Mouse (Mus musculus) kidney, embryonic 15.5 days (tissue): ENCODE results near the gene Hspa12a. TPM values are rescaled to one million over a fixed set of nuclear protein-coding genes. Genes with fewer than 3 reads are reported as not detected.
A peak's percentile ranks its signal among the peaks of the same experiment; 100 is the strongest.

Experiments used
- ATAC-seq: fragments of 200-750 bp; cut with Nextera tagmentation; replicated peaks from 2 replicates; pipeline ENCODE4 v1.8.0; 2017; ENCODE audit warnings: moderate TSS enrichment; ENCODE audit not compliant: low FRiP score
- H3K27ac ChIP-seq: fragments of 300-500 bp; sonication (generic); 2 replicates; pipeline ENCODE4 v1.5.1; 2015; ENCODE audit warnings: mild to moderate bottlenecking, inconsistent platforms
- H3K27me3 ChIP-seq: fragments of 300-500 bp; sonication (generic); 2 replicates; pipeline ENCODE4 v1.6.1; 2015; ENCODE audit warnings: inconsistent platforms
- H3K36me3 ChIP-seq: fragments of 300-500 bp; sonication (generic); 2 replicates; pipeline ENCODE4 v1.6.1; 2015; ENCODE audit warnings: inconsistent platforms
- H3K4me1 ChIP-seq: fragments of 300-500 bp; sonication (generic); 2 replicates; pipeline ENCODE4 v1.6.1; 2015; ENCODE audit warnings: inconsistent platforms
- H3K4me2 ChIP-seq: fragments of 300-500 bp; sonication (generic); 2 replicates; pipeline ENCODE4 v1.6.1; 2015; ENCODE audit warnings: moderate library complexity, mild to moderate bottlenecking, inconsistent platforms
- H3K4me3 ChIP-seq: fragments of 300-500 bp; sonication (generic); replicated peaks from 2 replicates; pipeline ENCODE4 v1.5.1; 2015; ENCODE audit warnings: mild to moderate bottlenecking, inconsistent platforms
- H3K9ac ChIP-seq: fragments of 300-500 bp; sonication (generic); 2 replicates; pipeline ENCODE4 v1.6.1; 2015; ENCODE audit warnings: mild to moderate bottlenecking, inconsistent platforms
- H3K9me3 ChIP-seq: fragments of 300-500 bp; sonication (generic); replicated peaks from 2 replicates; pipeline ENCODE4 v1.6.1; 2016; ENCODE audit warnings: inconsistent platforms
- WGBS: fragments of 180-500 bp; shearing (Covaris S2); methylation state at CpG from one replicate; pipeline ENCODE4 v1.1.7; 2015; ENCODE audit warnings: mixed read lengths; 5-methylcytosine and 5-hydroxymethylcytosine counted together
- polyA plus RNA-seq: library from polyadenylated mRNA; unstranded; fragments of >200 nt; fragmentation: Nextera tagmentation; extraction: Ambion mirVana; gene quantifications from 2 replicates; pipeline ENCODE4 v1.2.1, GENCODE M21; 2015

The Hspa12a gene
- polyA plus RNA-seq, 1 experiment from 2014 or later: 16.6 TPM

DNA sequence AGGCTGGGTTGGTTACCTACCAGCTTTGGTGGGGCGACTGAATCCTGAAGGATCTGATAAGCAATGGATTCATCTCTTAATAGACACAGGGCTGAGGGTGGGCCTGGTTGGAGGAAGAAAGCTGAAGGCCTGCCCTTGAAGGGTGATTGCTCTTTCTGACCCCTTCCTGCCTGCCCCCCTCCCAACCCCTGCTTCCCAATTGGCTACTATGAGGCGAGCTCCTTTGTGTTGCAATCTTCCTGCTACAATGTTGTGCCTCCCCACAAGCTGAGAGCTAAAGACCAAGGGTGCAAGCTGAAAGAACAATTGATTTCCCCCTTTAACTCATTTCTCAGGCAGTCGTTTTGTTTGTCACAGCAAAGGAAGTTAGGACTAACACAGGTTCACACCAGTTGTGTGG is 88.6 kb downstream of the Hspa12a start:
- Histone ChIP-seq H3K9me3 (no peaks in the 10 kb centered on the region), H3K27ac (no peak overlapping the region), H3K27me3 (peaks cover 8% of the 10 kb centered on the region; the same call in 1 of the 2 replicates), H3K4me3 (no peak overlapping the region), H3K36me3 (no peaks in the 10 kb centered on the region), H3K9ac (no peak overlapping the region), H3K4me2 (no peak overlapping the region), H3K4me1 (peaks cover 21% of the 10 kb centered on the region)
- ATAC-seq: no peak
- WGBS: 63% methylated on average over 3 of the region's 3 CpGs

DNA sequence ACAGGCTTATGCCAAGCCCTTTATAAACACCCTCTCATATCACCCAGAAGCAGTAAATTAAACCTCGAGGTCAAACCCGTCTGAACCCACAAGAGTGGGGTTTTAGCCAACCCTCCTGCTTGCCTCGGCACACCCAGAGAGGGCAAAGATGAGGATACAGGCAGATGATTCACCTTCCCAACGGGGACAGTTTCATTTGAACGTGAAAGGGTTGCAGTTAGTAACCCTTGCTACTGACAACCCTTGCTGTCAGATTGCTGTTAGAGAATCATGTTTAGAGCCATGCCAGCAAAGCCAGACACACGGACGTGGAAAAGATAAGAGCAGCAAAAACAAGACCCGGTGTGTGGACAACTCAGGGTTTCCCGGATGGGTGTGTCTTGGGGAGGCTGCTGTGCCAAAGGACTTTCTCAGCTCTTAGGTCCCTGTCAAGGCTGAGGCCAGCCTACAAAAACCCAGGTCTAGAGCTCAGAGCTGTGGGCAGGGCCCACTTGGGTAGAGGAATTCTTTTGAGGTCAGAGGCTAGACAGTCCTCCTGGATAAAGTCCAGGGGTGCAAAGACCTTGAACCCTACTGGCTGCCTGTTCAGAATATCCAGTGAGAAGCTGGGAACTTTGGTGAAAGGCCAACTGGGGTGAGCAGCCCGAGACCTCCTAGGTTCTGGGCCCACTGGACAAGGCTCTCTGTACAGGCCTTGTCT is 90.3 kb downstream of the Hspa12a start:
- Histone ChIP-seq H3K27ac (no peak overlapping the region), H3K27me3 (no peaks in the 10 kb centered on the region), H3K9me3 (no peaks in the 10 kb centered on the region), H3K4me3 (no peak overlapping the region), H3K4me2 (no peak overlapping the region), H3K4me1 (peaks cover 21% of the 10 kb centered on the region), H3K36me3 (no peaks in the 10 kb centered on the region), H3K9ac (no peak overlapping the region)
- WGBS: 65% methylated on average over 10 of the region's 10 CpGs
- 0 out of 2 replicates have a peak, but pooled peaks have one; percentile 2 for ATAC-seq

GRCm38 (mm10) chr19:58850719-58851466 is 92.6 kb downstream of the Hspa12a start:
- ATAC-seq: no peak
- no peak overlapping the region for H3K4me2 ChIP-seq
- H3K27ac ChIP-seq: no peak overlapping the region
- peaks cover 21% of the 10 kb centered on the region for H3K4me1 ChIP-seq
- H3K4me3 ChIP-seq: no peak overlapping the region
- no peaks in the 10 kb centered on the region for H3K36me3 ChIP-seq
- 58% methylated on average over 7 of the region's 7 CpGs for WGBS
- H3K9me3 ChIP-seq: no peaks in the 10 kb centered on the region
- no peak overlapping the region for H3K9ac ChIP-seq
- H3K27me3 ChIP-seq: no peaks in the 10 kb centered on the region

DNA sequence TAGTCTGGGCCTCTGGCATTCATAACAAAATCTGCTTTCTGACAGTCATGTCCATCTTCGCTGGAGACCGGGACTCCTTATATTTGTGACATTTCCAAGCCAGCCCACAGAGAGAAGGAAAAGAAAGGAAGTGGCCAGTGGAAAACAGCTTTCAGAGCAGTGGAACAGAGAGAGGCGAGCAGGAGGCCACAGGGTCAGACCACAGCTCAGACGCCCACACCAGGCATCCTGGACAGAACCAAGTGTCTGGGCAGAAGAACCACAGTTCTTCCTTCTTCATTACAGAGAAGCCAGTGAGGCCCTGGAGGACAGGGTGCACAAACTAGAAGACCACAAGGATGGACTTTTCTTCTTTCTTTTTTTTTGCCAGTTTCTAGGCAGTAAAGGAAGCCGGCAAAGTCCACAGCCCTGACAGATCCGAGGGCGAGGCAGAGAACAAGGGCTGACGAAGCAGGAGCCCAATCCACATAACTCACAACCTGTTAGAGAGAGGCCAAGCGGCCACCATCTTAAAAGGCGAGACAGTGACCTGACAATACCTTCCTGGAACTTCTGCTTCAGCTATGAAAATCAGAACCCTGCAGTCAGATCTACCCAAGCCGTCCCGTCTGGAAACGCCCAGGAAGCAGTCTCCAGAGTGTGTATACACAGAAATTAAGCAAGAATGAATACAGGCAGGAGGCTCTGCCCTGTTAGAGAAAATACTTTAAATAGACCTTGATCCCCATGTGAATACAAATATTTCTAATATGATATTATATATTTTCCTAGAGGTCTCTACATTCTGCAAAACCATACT is 93.9 kb downstream of the Hspa12a start:
- WGBS: 60% methylated on average over 13 of the region's 13 CpGs
- Histone ChIP-seq H3K4me3 (no peak overlapping the region), H3K4me1 (peaks cover 21% of the 10 kb centered on the region), H3K9ac (no peak overlapping the region), H3K27ac (no peak overlapping the region), H3K4me2 (no peak overlapping the region), H3K9me3 (no peaks in the 10 kb centered on the region), H3K27me3 (no peaks in the 10 kb centered on the region), H3K36me3 (no peaks in the 10 kb centered on the region)
- no peak for ATAC-seq

DNA sequence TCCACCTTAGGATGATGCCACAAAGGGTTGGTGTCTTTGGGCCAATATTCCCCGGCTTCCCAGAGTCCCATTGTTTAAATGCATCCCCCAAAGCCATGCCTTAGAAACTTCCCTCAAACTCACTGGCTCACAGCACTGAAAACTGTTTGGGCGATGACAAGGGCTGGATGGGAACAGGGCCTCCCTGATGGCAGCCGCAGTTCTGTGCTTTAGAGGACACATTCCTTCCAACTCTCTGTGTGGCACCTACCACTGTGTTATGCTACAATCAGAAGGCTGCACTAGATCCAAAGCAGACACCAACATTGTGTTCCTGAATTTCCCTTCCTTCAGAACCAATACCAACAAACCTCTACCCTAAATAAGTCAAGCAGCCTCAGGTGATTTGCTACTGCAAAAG is 99.8 kb downstream of the Hspa12a start:
- no peak for ATAC-seq
- WGBS: 94% methylated on average over 3 of the region's 3 CpGs
- Histone ChIP-seq H3K27me3 (no peaks in the 10 kb centered on the region), H3K4me3 (no peak overlapping the region), H3K36me3 (no peaks in the 10 kb centered on the region), H3K27ac (no peak overlapping the region), H3K4me2 (no peak overlapping the region), H3K9ac (no peak overlapping the region), H3K4me1 (peaks cover 12% of the 10 kb centered on the region), H3K9me3 (no peaks in the 10 kb centered on the region)

- Histone ChIP-seq H3K4me2 (no peak overlapping the region), H3K9ac (no peak overlapping the region), H3K4me3 (no peak overlapping the region), H3K36me3 (no peaks in the 10 kb centered on the region), H3K4me1 (peaks cover 16% of the 10 kb centered on the region; the same call in 1 of the 2 replicates), H3K9me3 (no peaks in the 10 kb centered on the region), H3K27ac (no peak overlapping the region), H3K27me3 (no peaks in the 10 kb centered on the region)
- no peak for ATAC-seq
- 86% methylated on average over 5 of the region's 5 CpGs for WGBS
Measured at GRCm38 (mm10) chr19:58840721-58841271, 102.7 kb downstream of the Hspa12a start.

DNA sequence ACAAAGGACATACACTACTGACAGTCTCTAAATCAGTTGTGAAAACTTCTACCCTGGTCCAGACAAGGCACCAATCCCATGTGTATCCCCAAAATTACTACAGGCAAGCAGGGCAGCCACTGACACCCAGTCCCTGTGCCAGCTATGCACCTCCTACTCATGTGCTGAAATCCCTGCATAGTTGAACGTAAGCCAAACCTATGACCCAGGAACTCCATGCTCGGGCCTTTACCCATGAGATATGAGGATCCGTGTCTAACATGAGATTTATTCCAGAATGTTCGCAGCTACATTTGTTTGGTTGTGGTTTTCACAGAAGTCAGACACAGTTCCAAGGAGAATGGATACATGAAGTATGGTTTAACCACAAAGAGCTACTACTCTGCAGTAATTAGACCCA is 103.6 kb downstream of the Hspa12a start:
- WGBS: 71% methylated on average over 4 of the region's 4 CpGs

GRCm38 (mm10) chr19:58839345-58839744 is 104.1 kb downstream of the Hspa12a start:
- Histone ChIP-seq H3K9ac (no peak overlapping the region), H3K4me3 (no peak overlapping the region), H3K36me3 (no peaks in the 10 kb centered on the region), H3K4me2 (no peak overlapping the region), H3K27ac (peak overlapping the region; percentile 41; the same call in 1 of the 2 replicates), H3K4me1 (peaks cover 23% of the 10 kb centered on the region), H3K27me3 (no peaks in the 10 kb centered on the region), H3K9me3 (no peaks in the 10 kb centered on the region)
- WGBS: 73% methylated on average over 3 of the region's 3 CpGs
- no peak for ATAC-seq

More for the DNA sequence above, 103.6 kb downstream of the Hspa12a start:
- Histone ChIP-seq H3K4me1 (peaks cover 18% of the 10 kb centered on the region), H3K4me2 (no peak overlapping the region), H3K36me3 (no peaks in the 10 kb centered on the region), H3K4me3 (no peak overlapping the region), H3K9ac (no peak overlapping the region), H3K27ac (peak overlapping the region; percentile 18; the same call in 1 of the 2 replicates), H3K9me3 (no peaks in the 10 kb centered on the region), H3K27me3 (no peaks in the 10 kb centered on the region)
- ATAC-seq: no peak

DNA sequence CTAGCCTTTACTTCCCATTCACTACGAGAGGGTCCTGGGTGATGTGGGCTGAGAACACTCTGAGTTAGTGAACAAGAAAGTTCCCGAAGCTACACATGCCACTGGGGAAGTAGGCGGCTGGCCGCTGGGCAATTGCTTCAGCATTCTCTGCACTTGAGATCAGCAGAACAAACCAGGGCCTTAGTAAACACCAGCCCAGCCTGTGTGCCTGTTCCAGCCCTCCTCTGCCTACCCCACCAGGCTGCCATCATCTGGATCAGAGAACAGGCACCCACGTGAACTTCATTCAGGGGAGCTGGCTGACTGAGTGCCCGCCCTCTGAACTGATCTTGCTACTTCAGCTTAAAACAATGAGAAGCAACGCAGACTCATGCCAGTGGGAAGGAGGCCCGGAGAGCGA is 104.7 kb downstream of the Hspa12a start:
- peaks cover 29% of the 10 kb centered on the region for H3K4me1 ChIP-seq
- H3K9me3 ChIP-seq: no peaks in the 10 kb centered on the region
- H3K27ac ChIP-seq: peak overlapping the region; percentile 41; the same call in 1 of the 2 replicates
- no peak overlapping the region for H3K4me3 ChIP-seq
- 63% methylated on average over 9 of the region's 9 CpGs for WGBS
- no peak overlapping the region for H3K9ac ChIP-seq
- H3K36me3 ChIP-seq: no peaks in the 10 kb centered on the region
- peak; percentile 54; the same call in 1 of the 2 replicates for ATAC-seq
- no peak overlapping the region for H3K4me2 ChIP-seq
- H3K27me3 ChIP-seq: no peaks in the 10 kb centered on the region

GRCm38 (mm10) chr19:58833639-58834180 is 109.7 kb downstream of the Hspa12a start:
- no peak for ATAC-seq
- WGBS: 22% methylated on average over 13 of the region's 13 CpGs

GRCm38 (mm10) chr19:58832988-58833387 is 110.5 kb downstream of the Hspa12a start:
- H3K4me2 ChIP-seq: no peak overlapping the region
- no peaks in the 10 kb centered on the region for H3K9me3 ChIP-seq
- 0 out of 2 replicates have a peak overlapping the region, but pooled peaks have one; percentile 50 for H3K27ac ChIP-seq
- H3K36me3 ChIP-seq: no peaks in the 10 kb centered on the region
- ATAC-seq: no peak
- H3K4me1 ChIP-seq: peaks cover 18% of the 10 kb centered on the region
- no peak overlapping the region for H3K9ac ChIP-seq
- H3K4me3 ChIP-seq: no peak overlapping the region
- WGBS: 66% methylated on average over 2 of the region's 2 CpGs
- no peaks in the 10 kb centered on the region for H3K27me3 ChIP-seq

More at GRCm38 (mm10) chr19:58833639-58834180, 109.7 kb downstream of the Hspa12a start:
- peak overlapping the region; percentile 2; the same call in 1 of the 2 replicates for H3K4me2 ChIP-seq
- H3K9me3 ChIP-seq: no peaks in the 10 kb centered on the region
- peak overlapping the region; percentile 50; the same call in 1 of the 2 replicates for H3K27ac ChIP-seq
- no peaks in the 10 kb centered on the region for H3K27me3 ChIP-seq
- H3K4me3 ChIP-seq: no peak overlapping the region
- H3K36me3 ChIP-seq: no peaks in the 10 kb centered on the region
- no peak overlapping the region for H3K9ac ChIP-seq
- H3K4me1 ChIP-seq: peaks cover 23% of the 10 kb centered on the region
